Mouse (Mus musculus): ENCODE measurements around the gene Slit3.

- no peak for TF ChIP-seq POLR2A (IDR thresholded peaks at IDR 0.05; ENCODE audit: low read depth, low read length)
- no peak for TF ChIP-seq CTCF (IDR thresholded peaks at IDR 0.05; ENCODE audit: extremely low read depth, insufficient read length, insufficient replicate concordance, low read depth, low read length)
Observed at GRCm38 (mm10) chr11:35080451-35081125, 40.4 kb upstream of the Slit3 start.
